ENCODE assay signal across 9 mouse cellular contexts in the genomic region with DNA sequence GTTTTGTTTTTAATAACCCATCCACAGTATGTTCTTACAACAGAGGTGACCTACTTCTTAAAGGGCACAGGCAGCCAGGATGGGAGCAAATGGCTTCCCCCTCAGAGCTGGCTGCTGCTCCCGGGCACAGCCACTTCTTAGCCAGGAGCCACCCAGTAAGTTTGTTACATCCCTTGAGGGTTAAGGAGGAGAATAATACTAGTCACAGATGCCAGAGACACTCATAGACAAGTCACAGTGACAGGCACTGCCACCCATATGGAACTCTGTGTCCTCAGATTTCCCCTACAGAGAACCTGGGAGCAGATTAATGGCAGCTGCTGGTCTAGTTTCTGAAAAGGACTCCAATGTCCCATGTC. TPM values are rescaled to one million over a fixed set of nuclear protein-coding genes. Genes with fewer than 3 reads are reported as not detected.
DNase-seq lines count a peak whose midpoint lies in the region; ATAC-seq and TF ChIP-seq lines count a peak whose summit lies in the region.
"Had no signal": no experiment of that assay in that cellular context is flagged by ENCODE, and none has a peak within 500 bp of the region (broad histone marks: within the 10 kb centered on the region; RNA-seq: fewer than 3 reads in every experiment).

No protein-coding gene starts in this region.

- H3K4me3 ChIP-seq in kidney, postnatal 0 days (replicated peaks; ENCODE audit: low read depth, low read length): no peak overlapping the region
- H3K4me3 ChIP-seq in embryonic facial prominence, embryonic 10.5 days: peak overlapping the region; percentile 52
- no peak overlapping the region; the same call in 1 of the 2 replicates for H3K4me3 ChIP-seq in hindbrain, embryonic 14.5 days (replicated peaks; ENCODE audit: low read length)
- H3K4me3 ChIP-seq in midbrain, embryonic 15.5 days: 0 out of 2 replicates have a peak overlapping the region, but pooled peaks have one; percentile 2

- no peak for ATAC-seq in kidney, postnatal 0 days (replicated peaks; ENCODE audit: low FRiP score, low read depth)
- no peak for ATAC-seq in hindbrain, embryonic 14.5 days (ENCODE audit: low FRiP score)
- ATAC-seq in midbrain, embryonic 15.5 days (replicated peaks): peak; percentile 3; the same call in 1 of the 2 replicates

- no peaks in the 10 kb centered on the region for H3K27me3 ChIP-seq in kidney, postnatal 0 days (ENCODE audit: insufficient read depth, low read length)
- H3K27me3 ChIP-seq in embryonic facial prominence, embryonic 10.5 days (replicated peaks; ENCODE audit: low read depth, poor library complexity, severe bottlenecking): no peaks in the 10 kb centered on the region
- H3K27me3 ChIP-seq in hindbrain, embryonic 14.5 days (ENCODE audit: control insufficient read depth, insufficient read depth, low read length): no peaks in the 10 kb centered on the region
- H3K27me3 ChIP-seq in midbrain, embryonic 15.5 days (replicated peaks): no peaks in the 10 kb centered on the region

- H3K4me1 ChIP-seq in kidney, postnatal 0 days (replicated peaks; ENCODE audit: insufficient read depth, low read length): peaks cover 26% of the 10 kb centered on the region
- H3K4me1 ChIP-seq in embryonic facial prominence, embryonic 10.5 days: peaks cover 40% of the 10 kb centered on the region
- peaks cover 35% of the 10 kb centered on the region for H3K4me1 ChIP-seq in hindbrain, embryonic 14.5 days (replicated peaks; ENCODE audit: control insufficient read depth, insufficient read depth, low read length)
- peaks cover 42% of the 10 kb centered on the region for H3K4me1 ChIP-seq in midbrain, embryonic 15.5 days

- no peak for DNase-seq in kidney, postnatal 0 days (ENCODE audit: low spot score)
- no peak for DNase-seq in kidney, postnatal 10 days
- DNase-seq in embryonic facial prominence, embryonic 10.5 days (ENCODE audit: low spot score): no peak
- peak; percentile 50 for DNase-seq in hindbrain, embryonic 14.5 days (ENCODE audit: low spot score)
- no peak for DNase-seq in adrenal gland, adult 18-20 months (ENCODE audit: low spot score in 2 of 2)
- DNase-seq in embryo, embryonic 9.5 days (ENCODE audit: extremely low spot score): no peak
- DNase-seq in left cerebral cortex, adult 18-20 months (ENCODE audit: low spot score in 2 of 2): no peak

- no peak for TF ChIP-seq CTCF in kidney, postnatal 0 days (IDR thresholded peaks at IDR 0.05; ENCODE audit: low read depth)

- peak overlapping the region; percentile 40 for H3K9ac ChIP-seq in kidney, postnatal 0 days (ENCODE audit: low read depth, low read length)
- H3K9ac ChIP-seq in hindbrain, embryonic 14.5 days: peak overlapping the region; percentile 55
- H3K9ac ChIP-seq in midbrain, embryonic 15.5 days: peak overlapping the region; percentile 27; the same call in 1 of the 2 replicates

- H3K36me3 ChIP-seq in kidney, postnatal 0 days (ENCODE audit: insufficient read depth, low read length): no peaks in the 10 kb centered on the region
- peaks cover 9% of the 10 kb centered on the region for H3K36me3 ChIP-seq in embryonic facial prominence, embryonic 10.5 days (replicated peaks)
- H3K36me3 ChIP-seq in hindbrain, embryonic 14.5 days (replicated peaks; ENCODE audit: control insufficient read depth, insufficient read depth): no peaks in the 10 kb centered on the region
- no peaks in the 10 kb centered on the region for H3K36me3 ChIP-seq in midbrain, embryonic 15.5 days (replicated peaks)

- H3K4me2 ChIP-seq in kidney, postnatal 0 days (ENCODE audit: low read length): peak overlapping the region; percentile 46
- peak overlapping the region; percentile 61 for H3K4me2 ChIP-seq in hindbrain, embryonic 14.5 days (replicated peaks)
- H3K4me2 ChIP-seq in midbrain, embryonic 15.5 days: peak overlapping the region; percentile 59

- H3K27ac ChIP-seq in kidney, postnatal 0 days: peak overlapping the region; percentile 98
- H3K27ac ChIP-seq in embryonic facial prominence, embryonic 10.5 days (replicated peaks): peak overlapping the region; percentile 98
- peak overlapping the region; percentile 100 for H3K27ac ChIP-seq in hindbrain, embryonic 14.5 days
- peak overlapping the region; percentile 99 for H3K27ac ChIP-seq in midbrain, embryonic 15.5 days

- WGBS in kidney, postnatal 0 days: 7% methylated on average over 1 of the region's 1 CpGs
- 40% methylated on average over 1 of the region's 1 CpGs for WGBS in embryonic facial prominence, embryonic 10.5 days
- WGBS in hindbrain, embryonic 14.5 days: 20% methylated on average over 1 of the region's 1 CpGs
- 25% methylated on average over 1 of the region's 1 CpGs for WGBS in midbrain, embryonic 15.5 days

- H3K9me3 ChIP-seq in kidney, postnatal 0 days (replicated peaks; ENCODE audit: low read length): no peaks in the 10 kb centered on the region
- H3K9me3 ChIP-seq in embryonic facial prominence, embryonic 10.5 days: no peaks in the 10 kb centered on the region
- no peaks in the 10 kb centered on the region for H3K9me3 ChIP-seq in hindbrain, embryonic 14.5 days (ENCODE audit: control insufficient read depth, low read length)
- no peaks in the 10 kb centered on the region for H3K9me3 ChIP-seq in midbrain, embryonic 15.5 days

RNA-seq across cellular contexts. Expression of a gene that starts 2.6 kb away (rescaled TPM):
- 702 and 872 TPM in 2 replicates for polyA plus RNA-seq in kidney, postnatal 0 days (2015; fragmentation: Nextera tagmentation; extraction: Ambion mirVana)
- 957 and 988 TPM in 2 replicates for polyA plus RNA-seq in embryonic facial prominence, embryonic 10.5 days (2016; fragmentation: Nextera tagmentation; extraction: Ambion mirVana)
- 1,333 and 1,355 TPM in 2 replicates for polyA plus RNA-seq in hindbrain, embryonic 14.5 days (2014; fragmentation: Nextera tagmentation; extraction: Ambion mirVana)
- polyA plus RNA-seq in midbrain, embryonic 15.5 days (2015; fragmentation: Nextera tagmentation; extraction: Ambion mirVana): 1,496 and 1,513 TPM in 2 replicates
- total RNA-seq in adrenal gland, adult 18-20 months (2021): 1,000 to 10,000 TPM; 1,721 to 2,004 TPM
- total RNA-seq in left cerebral cortex, adult 18-20 months (2021): 100 to 1,000 TPM; 771 to 830 TPM

RNA-seq across cellular contexts. Expression of a gene that starts 3.5 kb away (rescaled TPM):
- 0.40 and 0.74 TPM in 2 replicates for polyA plus RNA-seq in kidney, postnatal 0 days (2015; fragmentation: Nextera tagmentation; extraction: Ambion mirVana)
- 0.53 and 0.60 TPM in 2 replicates for polyA plus RNA-seq in embryonic facial prominence, embryonic 10.5 days (2016; fragmentation: Nextera tagmentation; extraction: Ambion mirVana)
- polyA plus RNA-seq in hindbrain, embryonic 14.5 days (2014; fragmentation: Nextera tagmentation; extraction: Ambion mirVana): 0.63 TPM in 1 of 2 replicates, not detected in the other
- polyA plus RNA-seq in midbrain, embryonic 15.5 days (2015; fragmentation: Nextera tagmentation; extraction: Ambion mirVana): 0.74 and 0.86 TPM in 2 replicates
- under 1 TPM; 0.42 to 0.50 TPM for total RNA-seq in adrenal gland, adult 18-20 months (2021)
- under 1 TPM; 0.28 to 0.40 TPM for total RNA-seq in left cerebral cortex, adult 18-20 months (2021)
- polyA plus RNA-seq: large intestine, adult 2 months had no signal

RNA-seq across cellular contexts. Expression of a gene that starts 41.3 kb away (rescaled TPM):
- polyA plus RNA-seq in kidney, postnatal 0 days (2015; fragmentation: Nextera tagmentation; extraction: Ambion mirVana): 7.2 and 8.1 TPM in 2 replicates
- polyA plus RNA-seq in embryonic facial prominence, embryonic 10.5 days (2016; fragmentation: Nextera tagmentation; extraction: Ambion mirVana): 24.1 and 24.2 TPM in 2 replicates
- polyA plus RNA-seq in hindbrain, embryonic 14.5 days (2014; fragmentation: Nextera tagmentation; extraction: Ambion mirVana): 6.8 and 10.2 TPM in 2 replicates
- polyA plus RNA-seq in midbrain, embryonic 15.5 days (2015; fragmentation: Nextera tagmentation; extraction: Ambion mirVana): 14.2 and 14.8 TPM in 2 replicates
- 10 to 100 TPM; 16.7 to 19.3 TPM for total RNA-seq in adrenal gland, adult 18-20 months (2021)
- 10 to 100 TPM; 11.9 to 14.6 TPM for total RNA-seq in left cerebral cortex, adult 18-20 months (2021)

RNA-seq across cellular contexts. Expression of a gene that starts 48.8 kb away (rescaled TPM):
- 46.7 and 47.2 TPM in 2 replicates for polyA plus RNA-seq in kidney, postnatal 0 days (2015; fragmentation: Nextera tagmentation; extraction: Ambion mirVana)
- 50.9 and 52.2 TPM in 2 replicates for polyA plus RNA-seq in embryonic facial prominence, embryonic 10.5 days (2016; fragmentation: Nextera tagmentation; extraction: Ambion mirVana)
- polyA plus RNA-seq in hindbrain, embryonic 14.5 days (2014; fragmentation: Nextera tagmentation; extraction: Ambion mirVana): 34.3 and 36.7 TPM in 2 replicates
- polyA plus RNA-seq in midbrain, embryonic 15.5 days (2015; fragmentation: Nextera tagmentation; extraction: Ambion mirVana): 36.4 and 37.9 TPM in 2 replicates
- total RNA-seq in adrenal gland, adult 18-20 months (2021): 10 to 100 TPM; 18.7 to 32.1 TPM
- 10 to 100 TPM; 91.8 to 96.3 TPM for total RNA-seq in left cerebral cortex, adult 18-20 months (2021)

RNA-seq across cellular contexts. Expression of a gene that starts 51.7 kb away (rescaled TPM):
- polyA plus RNA-seq in kidney, postnatal 0 days (2015; fragmentation: Nextera tagmentation; extraction: Ambion mirVana): 49.0 and 51.3 TPM in 2 replicates
- polyA plus RNA-seq in embryonic facial prominence, embryonic 10.5 days (2016; fragmentation: Nextera tagmentation; extraction: Ambion mirVana): 43.2 and 47.3 TPM in 2 replicates
- polyA plus RNA-seq in hindbrain, embryonic 14.5 days (2014; fragmentation: Nextera tagmentation; extraction: Ambion mirVana): 36.5 and 39.9 TPM in 2 replicates
- 40.3 and 45.9 TPM in 2 replicates for polyA plus RNA-seq in midbrain, embryonic 15.5 days (2015; fragmentation: Nextera tagmentation; extraction: Ambion mirVana)
- total RNA-seq in adrenal gland, adult 18-20 months (2021): 1,000 to 10,000 TPM; 2,973 to 3,724 TPM
- total RNA-seq in left cerebral cortex, adult 18-20 months (2021): 10 to 100 TPM; 27.4 to 29.2 TPM

Comparison
In these comparisons a context has a peak if more than half of its experiments do, and no peak if none do; other contexts are left out.
1. H3K4me3 ChIP-seq: peak in embryonic facial prominence, embryonic 10.5 days (single experiment) and midbrain, embryonic 15.5 days (single experiment); none in kidney, postnatal 0 days (single experiment) and hindbrain, embryonic 14.5 days (single experiment).
2. Peak in every context shown above with its lines, with median percentiles within 50 percentile points of each other: H3K27ac ChIP-seq, H3K4me2 ChIP-seq and H3K9ac ChIP-seq.